Mouse (Mus musculus): ENCODE measurements around the gene Hist3h2ba. TPM values are rescaled to one million over a fixed set of nuclear protein-coding genes. Genes with fewer than 3 reads are reported as not detected.

Gene Hist3h2ba
- polyA plus RNA-seq, 1 experiment from 2014 or later, result 9.2 TPM

GRCm38 (mm10) chr11:58991911-58992310, 43.2 kb downstream of the Hist3h2ba start:
- 63% methylated on average over 3 of the region's 3 CpGs for WGBS (ENCODE audit: insufficient replicate concordance)
- Histone ChIP-seq H3K4me3 (replicated peaks) (no peak overlapping the region), H3K4me1 (replicated peaks) (peaks cover 44% of the 10 kb centered on the region), H3K27me3 (peaks cover 31% of the 10 kb centered on the region), H3K36me3 (replicated peaks) (peaks cover 38% of the 10 kb centered on the region), H3K9ac (no peak overlapping the region), H3K4me2 (no peak overlapping the region), H3K9me3 (replicated peaks) (no peaks in the 10 kb centered on the region), H3K27ac (replicated peaks) (no peak overlapping the region)
- no peak for ATAC-seq (ENCODE audit: insufficient read depth)

- Histone ChIP-seq H3K36me3 (replicated peaks) (peaks cover 25% of the 10 kb centered on the region), H3K4me3 (replicated peaks) (no peak overlapping the region), H3K27ac (replicated peaks) (no peak overlapping the region), H3K9ac (no peak overlapping the region), H3K4me2 (no peak overlapping the region), H3K9me3 (replicated peaks) (no peaks in the 10 kb centered on the region), H3K4me1 (replicated peaks) (peaks cover 44% of the 10 kb centered on the region), H3K27me3 (peaks cover 31% of the 10 kb centered on the region)
- 43% methylated on average over 6 of the region's 6 CpGs for WGBS (ENCODE audit: insufficient replicate concordance)
- ATAC-seq (ENCODE audit: insufficient read depth), result no peak
These were observed 44.5 kb downstream of the Hist3h2ba start for GRCm38 (mm10) chr11:58993091-58993670.

GRCm38 (mm10) chr11:58994337-58994826, 45.7 kb downstream of the Hist3h2ba start:
- H3K4me1 ChIP-seq (replicated peaks), result peaks cover 44% of the 10 kb centered on the region
- H3K4me2 ChIP-seq, result peak overlapping the region; percentile 78
- H3K9ac ChIP-seq, result peak overlapping the region; percentile 40; the same call in 1 of the 2 replicates
- H3K9me3 ChIP-seq (replicated peaks), result no peaks in the 10 kb centered on the region
- H3K36me3 ChIP-seq (replicated peaks), result peaks cover 13% of the 10 kb centered on the region
- 2% methylated on average over 35 of the region's 35 CpGs for WGBS (ENCODE audit: insufficient replicate concordance)
- H3K4me3 ChIP-seq (replicated peaks), result peak overlapping the region; percentile 49
- H3K27me3 ChIP-seq, result peaks cover 31% of the 10 kb centered on the region
- no peak overlapping the region for H3K27ac ChIP-seq (replicated peaks)
- ATAC-seq (ENCODE audit: insufficient read depth), result peak; percentile 67

- Histone ChIP-seq H3K27me3 (peaks cover 31% of the 10 kb centered on the region), H3K9me3 (replicated peaks) (no peaks in the 10 kb centered on the region), H3K4me1 (replicated peaks) (peaks cover 44% of the 10 kb centered on the region), H3K36me3 (replicated peaks) (peaks cover 5% of the 10 kb centered on the region; the same call in 1 of the 2 replicates), H3K9ac (no peak overlapping the region), H3K27ac (replicated peaks) (no peak overlapping the region), H3K4me3 (replicated peaks) (no peak overlapping the region), H3K4me2 (peak overlapping the region; percentile 78)
- 61% methylated on average over 9 of the region's 9 CpGs for WGBS (ENCODE audit: insufficient replicate concordance)
- ATAC-seq (ENCODE audit: insufficient read depth), result no peak
These were observed 46.5 kb downstream of the Hist3h2ba start for GRCm38 (mm10) chr11:58995061-58995806.

- Histone ChIP-seq H3K36me3 (replicated peaks) (no peaks in the 10 kb centered on the region), H3K27ac (replicated peaks) (no peak overlapping the region), H3K4me3 (replicated peaks) (no peak overlapping the region), H3K27me3 (peaks cover 31% of the 10 kb centered on the region), H3K4me1 (replicated peaks) (peaks cover 40% of the 10 kb centered on the region), H3K9ac (no peak overlapping the region), H3K9me3 (replicated peaks) (no peaks in the 10 kb centered on the region), H3K4me2 (no peak overlapping the region)
- WGBS (ENCODE audit: insufficient replicate concordance), result 16% methylated on average over 12 of the region's 12 CpGs
- ATAC-seq (ENCODE audit: insufficient read depth), result no peak
These were observed 47.2 kb downstream of the Hist3h2ba start for GRCm38 (mm10) chr11:58995807-58996370.

GRCm38 (mm10) chr11:58997541-58997940, 48.8 kb downstream of the Hist3h2ba start:
- H3K4me3 ChIP-seq (replicated peaks), result no peak overlapping the region
- no peaks in the 10 kb centered on the region for H3K36me3 ChIP-seq (replicated peaks)
- H3K4me2 ChIP-seq, result no peak overlapping the region
- peaks cover 31% of the 10 kb centered on the region for H3K27me3 ChIP-seq
- no peak overlapping the region for H3K27ac ChIP-seq (replicated peaks)
- WGBS (ENCODE audit: insufficient replicate concordance), result 48% methylated on average over 5 of the region's 5 CpGs
- H3K4me1 ChIP-seq (replicated peaks), result peaks cover 37% of the 10 kb centered on the region
- no peaks in the 10 kb centered on the region for H3K9me3 ChIP-seq (replicated peaks)
- no peak for ATAC-seq (ENCODE audit: insufficient read depth)
- no peak overlapping the region for H3K9ac ChIP-seq

Small RNAs within 50 kb of the gene (microRNA-seq; reads per million reads assigned to microRNA genes)
- gene Gm44313, result not detected

Other genes with a start within 250 kb of the Hist3h2ba start
- gene Olfr319, start 249.8 kb upstream of the Hist3h2ba start, polyA plus RNA-seq (2015; fragmentation: Nextera tagmentation; extraction: Ambion mirVana), result not detected in 2 replicates
- gene Olfr318, start 224.9 kb upstream of the Hist3h2ba start, polyA plus RNA-seq (2015; fragmentation: Nextera tagmentation; extraction: Ambion mirVana), result not detected in 2 replicates
- gene Olfr317, start 209.7 kb upstream of the Hist3h2ba start, polyA plus RNA-seq (2015; fragmentation: Nextera tagmentation; extraction: Ambion mirVana), result not detected in 2 replicates
- gene Olfr316, start 196.2 kb upstream of the Hist3h2ba start, polyA plus RNA-seq (2015; fragmentation: Nextera tagmentation; extraction: Ambion mirVana), result not detected in 2 replicates
- gene Olfr315, start 175.7 kb upstream of the Hist3h2ba start, polyA plus RNA-seq (2015; fragmentation: Nextera tagmentation; extraction: Ambion mirVana), result not detected in 2 replicates
- not detected in 2 replicates for gene Olfr314, start 166.0 kb upstream of the Hist3h2ba start, polyA plus RNA-seq (2015; fragmentation: Nextera tagmentation; extraction: Ambion mirVana)
- not detected in 2 replicates for gene Fam183b, start 147.0 kb upstream of the Hist3h2ba start, polyA plus RNA-seq (2015; fragmentation: Nextera tagmentation; extraction: Ambion mirVana)
- gene Olfr313, start 133.9 kb upstream of the Hist3h2ba start, polyA plus RNA-seq (2015; fragmentation: Nextera tagmentation; extraction: Ambion mirVana), result not detected in 2 replicates
- gene Olfr312, start 119.7 kb upstream of the Hist3h2ba start, polyA plus RNA-seq (2015; fragmentation: Nextera tagmentation; extraction: Ambion mirVana), result not detected in 2 replicates
- gene Olfr311, start 109.7 kb upstream of the Hist3h2ba start, polyA plus RNA-seq (2015; fragmentation: Nextera tagmentation; extraction: Ambion mirVana), result not detected in 2 replicates
- 1.7 and 2.6 TPM in 2 replicates for gene Gm12258, start 101.8 kb upstream of the Hist3h2ba start, polyA plus RNA-seq (2015; fragmentation: Nextera tagmentation; extraction: Ambion mirVana)
- gene 2810021J22Rik, start 81.7 kb upstream of the Hist3h2ba start, polyA plus RNA-seq (2015; fragmentation: Nextera tagmentation; extraction: Ambion mirVana), result 2.3 and 2.5 TPM in 2 replicates
- gene Zfp39, start 44.7 kb upstream of the Hist3h2ba start, polyA plus RNA-seq (2015; fragmentation: Nextera tagmentation; extraction: Ambion mirVana), result 4.8 and 5.2 TPM in 2 replicates
- 14.3 and 16.4 TPM in 2 replicates for gene Btnl10, start 31.0 kb upstream of the Hist3h2ba start, polyA plus RNA-seq (2015; fragmentation: Nextera tagmentation; extraction: Ambion mirVana)
- 111 and 117 TPM in 2 replicates for gene Rnf187, start 10.0 kb upstream of the Hist3h2ba start, polyA plus RNA-seq (2015; fragmentation: Nextera tagmentation; extraction: Ambion mirVana)
- 16.1 and 16.4 TPM in 2 replicates for gene Hist3h2a, start 5.8 kb downstream of the Hist3h2ba start, polyA plus RNA-seq (2015; fragmentation: Nextera tagmentation; extraction: Ambion mirVana)
- 0.06 and 0.14 TPM in 2 replicates for gene Trim17, start 5.8 kb downstream of the Hist3h2ba start, polyA plus RNA-seq (2015; fragmentation: Nextera tagmentation; extraction: Ambion mirVana)
- 8.6 and 9.1 TPM in 2 replicates for gene Trim11, start 29.2 kb downstream of the Hist3h2ba start, polyA plus RNA-seq (2015; fragmentation: Nextera tagmentation; extraction: Ambion mirVana)
- gene Obscn, start 187.5 kb downstream of the Hist3h2ba start, polyA plus RNA-seq (2015; fragmentation: Nextera tagmentation; extraction: Ambion mirVana), result 0.28 and 0.30 TPM in 2 replicates
- gene Iba57, start 214.8 kb downstream of the Hist3h2ba start, polyA plus RNA-seq (2015; fragmentation: Nextera tagmentation; extraction: Ambion mirVana), result 12.1 and 14.5 TPM in 2 replicates
- gene Gjc2, start 234.3 kb downstream of the Hist3h2ba start, polyA plus RNA-seq (2015; fragmentation: Nextera tagmentation; extraction: Ambion mirVana), result 0.10 and 0.17 TPM in 2 replicates
- gene Guk1, start 243.3 kb downstream of the Hist3h2ba start, polyA plus RNA-seq (2015; fragmentation: Nextera tagmentation; extraction: Ambion mirVana), result 54.2 and 60.8 TPM in 2 replicates

Measured in liver, embryonic 15.5 days (tissue).